Mouse (Mus musculus): ENCODE data around the gene Vps4a.
"Not testable (repeated sequence)": the region's sequence is repeated elsewhere in the genome, so short reads cannot be mapped to it uniquely, and the experiment has no call there.

DNA sequence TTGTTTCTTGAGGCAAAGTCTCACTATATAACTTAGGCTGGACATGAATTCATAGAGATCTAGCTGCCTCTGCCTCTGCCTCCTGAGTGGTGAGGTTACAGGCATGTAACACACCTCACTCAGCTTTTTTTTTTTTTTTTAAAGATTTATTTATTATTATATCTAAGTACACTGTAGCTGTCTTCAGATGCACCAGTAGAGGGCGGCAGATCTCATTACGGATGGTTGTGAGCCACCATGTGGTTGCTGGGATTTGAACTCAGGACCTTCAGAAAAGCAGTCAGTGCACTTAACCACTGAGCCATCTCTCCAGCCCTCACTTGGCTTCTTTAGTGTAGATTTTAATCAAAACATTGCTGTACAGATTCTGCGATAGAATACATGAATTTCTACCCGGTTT is 34.7 kb upstream of the Vps4a start:
- not testable (repeated sequence) for TF ChIP-seq POLR2A (IDR thresholded peaks at IDR 0.05; ENCODE audit: low read depth, low read length); CTCF (IDR thresholded peaks at IDR 0.05; ENCODE audit: extremely low read depth, insufficient read length, insufficient replicate concordance, low read depth, low read length)

Measured in small intestine, adult 2 months (tissue).